Mouse (Mus musculus): ENCODE measurements around the gene Mrps24. TPM values are rescaled to one million over a fixed set of nuclear protein-coding genes. Genes with fewer than 3 reads are reported as not detected.

Gene Mrps24
- polyA plus RNA-seq, 1 experiment from 2014 or later = 246 TPM

GRCm38 (mm10) chr11:5739846-5740245 lies 24.4 kb upstream of the Mrps24 start:
- DNase-seq (ENCODE audit: low spot score) (no peak), ATAC-seq (replicated peaks; ENCODE audit: low FRiP score, low TSS enrichment, low read depth) (no peak)
- Histone ChIP-seq H3K4me1 (replicated peaks; ENCODE audit: control insufficient read depth, insufficient read depth, low read length) (no peaks in the 10 kb centered on the region), H3K27ac (ENCODE audit: low read depth) (no peak overlapping the region), H3K27me3 (replicated peaks; ENCODE audit: control insufficient read depth, insufficient read depth, low read length) (no peaks in the 10 kb centered on the region), H3K9me3 (ENCODE audit: control insufficient read depth, low read length) (no peaks in the 10 kb centered on the region), H3K4me2 (ENCODE audit: low read length) (peak overlapping the region; percentile 82), H3K36me3 (ENCODE audit: control insufficient read depth, insufficient read depth, low read length) (no peaks in the 10 kb centered on the region), H3K4me3 (ENCODE audit: low read depth, low read length) (no peak overlapping the region), H3K9ac (ENCODE audit: low read length) (no peak overlapping the region)
- 81% methylated on average over 3 of the region's 3 CpGs for WGBS

- Histone ChIP-seq H3K9ac (ENCODE audit: low read length) (no peak overlapping the region), H3K36me3 (ENCODE audit: control insufficient read depth, insufficient read depth, low read length) (no peaks in the 10 kb centered on the region), H3K4me3 (ENCODE audit: low read depth, low read length) (no peak overlapping the region), H3K4me2 (ENCODE audit: low read length) (no peak overlapping the region), H3K4me1 (replicated peaks; ENCODE audit: control insufficient read depth, insufficient read depth, low read length) (0 out of 2 replicates have a peak, but pooled peaks cover 3% of the 10 kb centered on the region), H3K27ac (ENCODE audit: low read depth) (no peak overlapping the region), H3K27me3 (replicated peaks; ENCODE audit: control insufficient read depth, insufficient read depth, low read length) (no peaks in the 10 kb centered on the region), H3K9me3 (ENCODE audit: control insufficient read depth, low read length) (no peaks in the 10 kb centered on the region)
- ATAC-seq (replicated peaks; ENCODE audit: low FRiP score, low TSS enrichment, low read depth) (no peak), DNase-seq (ENCODE audit: low spot score) (no peak)
- WGBS = 72% methylated on average over 5 of the region's 5 CpGs
These were observed 23.6 kb upstream of the Mrps24 start for GRCm38 (mm10) chr11:5738888-5739632.

- H3K4me2 ChIP-seq (ENCODE audit: low read length) = no peak overlapping the region
- H3K27me3 ChIP-seq (replicated peaks; ENCODE audit: control insufficient read depth, insufficient read depth, low read length) = no peaks in the 10 kb centered on the region
- H3K27ac ChIP-seq (ENCODE audit: low read depth) = no peak overlapping the region
- no peaks in the 10 kb centered on the region for H3K9me3 ChIP-seq (ENCODE audit: control insufficient read depth, low read length)
- DNase-seq (ENCODE audit: low spot score) = no peak
- ATAC-seq (replicated peaks; ENCODE audit: low FRiP score, low TSS enrichment, low read depth) = no peak
- no peak overlapping the region for H3K4me3 ChIP-seq (ENCODE audit: low read depth, low read length)
- no peak overlapping the region for H3K9ac ChIP-seq (ENCODE audit: low read length)
- WGBS = 84% methylated on average over 5 of the region's 5 CpGs
- no peaks in the 10 kb centered on the region; the same call in 1 of the 2 replicates for H3K36me3 ChIP-seq (ENCODE audit: control insufficient read depth, insufficient read depth, low read length)
- H3K4me1 ChIP-seq (replicated peaks; ENCODE audit: control insufficient read depth, insufficient read depth, low read length) = 0 out of 2 replicates have a peak, but pooled peaks cover 3% of the 10 kb centered on the region
These were observed 21.7 kb upstream of the Mrps24 start for GRCm38 (mm10) chr11:5737137-5737536.

GRCm38 (mm10) chr11:5734323-5734722 lies 18.8 kb upstream of the Mrps24 start:
- H3K4me3 ChIP-seq (ENCODE audit: low read depth, low read length) = no peak overlapping the region
- no peak overlapping the region for H3K9ac ChIP-seq (ENCODE audit: low read length)
- H3K36me3 ChIP-seq (ENCODE audit: control insufficient read depth, insufficient read depth, low read length) = no peaks in the 10 kb centered on the region; the same call in 1 of the 2 replicates
- no peak overlapping the region for H3K4me2 ChIP-seq (ENCODE audit: low read length)
- no peak for ATAC-seq (replicated peaks; ENCODE audit: low FRiP score, low TSS enrichment, low read depth)
- 0 out of 2 replicates have a peak, but pooled peaks cover 3% of the 10 kb centered on the region for H3K4me1 ChIP-seq (replicated peaks; ENCODE audit: control insufficient read depth, insufficient read depth, low read length)
- H3K9me3 ChIP-seq (ENCODE audit: control insufficient read depth, low read length) = no peaks in the 10 kb centered on the region
- no peaks in the 10 kb centered on the region for H3K27me3 ChIP-seq (replicated peaks; ENCODE audit: control insufficient read depth, insufficient read depth, low read length)
- 88% methylated on average over 4 of the region's 4 CpGs for WGBS
- no peak for DNase-seq (ENCODE audit: low spot score)
- H3K27ac ChIP-seq (ENCODE audit: low read depth) = no peak overlapping the region

- H3K36me3 ChIP-seq (ENCODE audit: control insufficient read depth, insufficient read depth, low read length) = no peaks in the 10 kb centered on the region; the same call in 1 of the 2 replicates
- H3K4me1 ChIP-seq (replicated peaks; ENCODE audit: control insufficient read depth, insufficient read depth, low read length) = 0 out of 2 replicates have a peak, but pooled peaks cover 3% of the 10 kb centered on the region
- no peak overlapping the region for H3K9ac ChIP-seq (ENCODE audit: low read length)
- no peaks in the 10 kb centered on the region for H3K27me3 ChIP-seq (replicated peaks; ENCODE audit: control insufficient read depth, insufficient read depth, low read length)
- no peak overlapping the region for H3K4me2 ChIP-seq (ENCODE audit: low read length)
- 0 out of 2 replicates have a peak overlapping the region, but pooled peaks have one; percentile 25 for H3K27ac ChIP-seq (ENCODE audit: low read depth)
- DNase-seq (ENCODE audit: low spot score) = no peak
- H3K9me3 ChIP-seq (ENCODE audit: control insufficient read depth, low read length) = no peaks in the 10 kb centered on the region
- 67% methylated on average over 5 of the region's 5 CpGs for WGBS
- no peak; the same call in 1 of the 2 replicates for ATAC-seq (replicated peaks; ENCODE audit: low FRiP score, low TSS enrichment, low read depth)
- H3K4me3 ChIP-seq (ENCODE audit: low read depth, low read length) = no peak overlapping the region
These were observed 16.9 kb upstream of the Mrps24 start for GRCm38 (mm10) chr11:5732401-5732800.

GRCm38 (mm10) chr11:5729582-5729981 lies 14.1 kb upstream of the Mrps24 start:
- peaks cover under 1% of the 10 kb centered on the region; the same call in 1 of the 2 replicates for H3K36me3 ChIP-seq (ENCODE audit: control insufficient read depth, insufficient read depth, low read length)
- H3K4me1 ChIP-seq (replicated peaks; ENCODE audit: control insufficient read depth, insufficient read depth, low read length) = 0 out of 2 replicates have a peak, but pooled peaks cover under 1% of the 10 kb centered on the region
- no peaks in the 10 kb centered on the region for H3K9me3 ChIP-seq (ENCODE audit: control insufficient read depth, low read length)
- 89% methylated on average over 9 of the region's 9 CpGs for WGBS
- DNase-seq (ENCODE audit: low spot score) = no peak
- H3K4me3 ChIP-seq (ENCODE audit: low read depth, low read length) = no peak overlapping the region
- no peak for ATAC-seq (replicated peaks; ENCODE audit: low FRiP score, low TSS enrichment, low read depth)
- no peaks in the 10 kb centered on the region for H3K27me3 ChIP-seq (replicated peaks; ENCODE audit: control insufficient read depth, insufficient read depth, low read length)
- H3K4me2 ChIP-seq (ENCODE audit: low read length) = no peak overlapping the region
- no peak overlapping the region for H3K9ac ChIP-seq (ENCODE audit: low read length)
- H3K27ac ChIP-seq (ENCODE audit: low read depth) = no peak overlapping the region

- Histone ChIP-seq H3K27ac (ENCODE audit: low read depth) (no peak overlapping the region), H3K4me3 (ENCODE audit: low read depth, low read length) (no peak overlapping the region), H3K9me3 (ENCODE audit: control insufficient read depth, low read length) (0 out of 2 replicates have a peak, but pooled peaks cover 2% of the 10 kb centered on the region), H3K4me1 (replicated peaks; ENCODE audit: control insufficient read depth, insufficient read depth, low read length) (no peaks in the 10 kb centered on the region), H3K36me3 (ENCODE audit: control insufficient read depth, insufficient read depth, low read length) (peaks cover 60% of the 10 kb centered on the region), H3K9ac (ENCODE audit: low read length) (no peak overlapping the region), H3K4me2 (ENCODE audit: low read length) (no peak overlapping the region), H3K27me3 (replicated peaks; ENCODE audit: control insufficient read depth, insufficient read depth, low read length) (no peaks in the 10 kb centered on the region)
- WGBS = 88% methylated on average over 12 of the region's 12 CpGs
- no peak for DNase-seq (ENCODE audit: low spot score)
- no peak for ATAC-seq (replicated peaks; ENCODE audit: low FRiP score, low TSS enrichment, low read depth)
These were observed 3.3 kb upstream of the Mrps24 start for GRCm38 (mm10) chr11:5718611-5719354.

GRCm38 (mm10) chr11:5716938-5717705 lies 1.6 kb upstream of the Mrps24 start:
- Histone ChIP-seq H3K36me3 (ENCODE audit: control insufficient read depth, insufficient read depth, low read length) (peaks cover 57% of the 10 kb centered on the region), H3K9me3 (ENCODE audit: control insufficient read depth, low read length) (0 out of 2 replicates have a peak, but pooled peaks cover 1% of the 10 kb centered on the region), H3K27me3 (replicated peaks; ENCODE audit: control insufficient read depth, insufficient read depth, low read length) (no peaks in the 10 kb centered on the region), H3K9ac (ENCODE audit: low read length) (no peak overlapping the region), H3K4me3 (ENCODE audit: low read depth, low read length) (no peak overlapping the region), H3K27ac (ENCODE audit: low read depth) (no peak overlapping the region), H3K4me2 (ENCODE audit: low read length) (no peak overlapping the region), H3K4me1 (replicated peaks; ENCODE audit: control insufficient read depth, insufficient read depth, low read length) (no peaks in the 10 kb centered on the region)
- ATAC-seq (replicated peaks; ENCODE audit: low FRiP score, low TSS enrichment, low read depth) (no peak), DNase-seq (ENCODE audit: low spot score) (no peak)
- 92% methylated on average over 34 of the region's 34 CpGs for WGBS
